Mouse (Mus musculus): ENCODE data around the gene Phlda1.

Phlda1 gene

DNA sequence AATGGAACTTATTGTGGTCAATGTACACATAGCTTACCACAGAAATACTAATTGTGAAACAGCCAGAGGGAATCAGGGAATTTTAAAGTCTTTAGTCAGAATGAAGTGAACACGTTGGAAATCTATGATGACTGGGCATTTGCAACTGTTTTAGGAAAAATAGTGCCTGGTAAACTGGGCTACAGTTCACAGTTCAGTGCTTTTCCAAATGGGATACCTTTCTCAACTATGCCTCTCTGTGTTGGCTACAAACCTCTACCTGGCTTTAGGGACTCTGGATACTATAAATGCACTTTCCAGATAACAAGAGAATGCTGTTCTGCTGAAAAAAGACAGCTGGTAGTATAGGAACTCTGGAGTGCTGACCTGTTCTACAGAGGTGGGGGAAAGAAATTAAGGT is 1.5 kb upstream of the Phlda1 start:
- DNase-seq (ENCODE audit: low read depth, low spot score): no peak

DNA sequence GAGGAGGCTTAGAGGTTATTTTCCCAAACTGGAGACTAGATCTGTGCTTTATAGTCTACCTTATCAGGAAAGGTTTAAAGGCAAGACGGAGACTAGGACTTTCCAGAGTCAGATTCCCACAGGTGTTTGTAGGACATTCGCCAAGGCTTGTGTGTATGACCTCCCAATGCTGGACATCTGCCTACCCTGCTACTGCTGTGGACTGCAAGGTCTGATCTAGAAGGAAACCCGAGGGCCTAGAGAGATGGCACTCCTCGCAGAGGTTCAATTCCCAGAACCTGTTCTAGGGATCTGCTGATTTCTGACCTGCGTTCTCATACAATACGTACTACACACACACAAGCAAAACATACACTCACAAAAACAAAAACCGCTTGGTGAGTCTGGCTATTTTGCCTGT is 680 bp upstream of the Phlda1 start:
- no peak for DNase-seq (ENCODE audit: low read depth, low spot score)

- peak; percentile 54 for DNase-seq (ENCODE audit: low read depth, low spot score)
Measured at GRCm38 (mm10) chr10:111506926-111507459, 907 bp downstream of the Phlda1 start.

GRCm38 (mm10) chr10:111507460-111508211 is 1.6 kb downstream of the Phlda1 start:
- DNase-seq (ENCODE audit: low read depth, low spot score): peak; percentile 47

DNA sequence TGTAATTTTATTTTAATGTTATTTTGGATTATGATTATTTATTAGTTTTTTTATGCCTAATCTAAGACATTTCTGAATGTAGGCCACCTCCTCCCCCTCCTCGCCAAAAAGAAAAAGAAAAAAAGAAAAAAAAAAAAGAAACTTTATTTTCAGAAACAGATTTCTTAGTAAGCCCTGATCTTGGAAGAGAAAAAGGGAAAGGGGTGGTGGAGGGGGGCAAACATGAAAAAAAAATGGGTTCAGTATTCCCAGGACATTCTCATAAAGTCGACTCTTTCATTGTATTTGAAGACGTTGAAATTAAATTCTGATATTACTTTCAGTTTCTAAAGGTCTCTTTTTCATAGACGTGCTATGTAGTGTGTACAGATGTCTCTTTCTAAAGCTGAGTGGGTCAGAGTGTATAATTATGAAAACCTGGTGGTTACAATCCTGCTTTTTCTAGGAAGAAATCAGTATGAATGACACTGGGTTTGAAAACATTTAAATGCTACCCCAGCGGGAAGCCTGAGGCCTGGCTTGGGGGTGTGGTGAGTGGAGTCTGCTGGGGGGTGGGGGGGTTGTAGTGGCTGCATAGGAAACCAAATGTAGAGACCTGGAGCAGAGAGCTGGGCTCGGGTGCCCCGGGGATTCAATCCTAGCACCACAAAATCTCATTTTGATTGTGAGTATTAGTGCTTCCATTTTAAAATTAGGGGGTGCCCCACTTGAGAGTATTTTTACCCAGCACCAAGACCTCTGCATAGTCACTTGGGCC is 2.4 kb downstream of the Phlda1 start:
- DNase-seq (ENCODE audit: low read depth, low spot score): no peak

- DNase-seq (ENCODE audit: low read depth, low spot score): no peak
Measured at GRCm38 (mm10) chr10:111509103-111509784, 3.2 kb downstream of the Phlda1 start.

DNA sequence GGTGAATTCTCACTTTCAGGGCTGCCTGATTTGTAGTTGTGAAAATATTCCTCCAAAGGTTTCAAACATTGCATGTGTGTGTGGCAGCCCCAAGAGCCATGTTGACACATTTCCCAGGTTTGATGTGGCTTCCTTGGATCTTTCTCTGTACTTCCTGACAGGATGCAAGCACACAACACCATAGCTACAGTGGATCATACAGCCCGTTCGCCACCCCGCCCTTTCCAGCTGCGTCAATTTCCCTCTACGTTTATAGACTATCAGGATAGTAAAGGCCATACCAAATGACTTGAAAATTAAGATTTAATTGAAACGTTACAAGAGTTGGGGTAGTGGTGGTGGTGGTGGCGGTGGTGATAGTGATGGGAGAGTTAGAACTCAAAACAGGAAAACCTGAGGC is 3.9 kb downstream of the Phlda1 start:
- no peak for DNase-seq (ENCODE audit: low read depth, low spot score)

- DNase-seq (ENCODE audit: low read depth, low spot score): no peak
Measured at GRCm38 (mm10) chr10:111510798-111511197, 4.7 kb downstream of the Phlda1 start.

DNA sequence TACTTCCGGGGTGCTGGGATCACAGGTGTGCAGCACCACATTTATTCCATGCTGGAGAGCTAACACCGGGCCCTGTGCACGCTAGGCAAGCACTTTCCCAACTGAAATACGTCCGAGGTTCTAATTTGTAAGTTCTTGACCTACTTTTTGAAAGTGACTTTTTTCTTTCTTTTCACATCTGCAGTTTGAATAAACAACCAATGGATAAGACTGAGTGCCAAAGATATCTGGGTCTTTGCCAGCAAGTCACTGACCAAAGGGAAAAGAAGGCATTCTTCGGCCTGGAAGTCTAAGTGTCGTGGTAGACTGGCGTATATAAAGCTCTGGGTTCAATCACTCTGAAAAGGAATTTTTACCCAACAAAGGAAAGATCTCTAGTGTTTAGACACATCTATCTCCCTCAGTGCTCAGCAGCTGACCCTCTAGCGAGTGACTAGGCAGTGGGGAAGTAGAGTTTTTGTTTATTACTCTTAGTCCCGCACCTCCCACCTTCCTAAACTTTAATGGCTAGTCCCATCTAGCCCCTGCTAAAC is 6.0 kb downstream of the Phlda1 start:
- no peak for DNase-seq (ENCODE audit: low read depth, low spot score)

DNA sequence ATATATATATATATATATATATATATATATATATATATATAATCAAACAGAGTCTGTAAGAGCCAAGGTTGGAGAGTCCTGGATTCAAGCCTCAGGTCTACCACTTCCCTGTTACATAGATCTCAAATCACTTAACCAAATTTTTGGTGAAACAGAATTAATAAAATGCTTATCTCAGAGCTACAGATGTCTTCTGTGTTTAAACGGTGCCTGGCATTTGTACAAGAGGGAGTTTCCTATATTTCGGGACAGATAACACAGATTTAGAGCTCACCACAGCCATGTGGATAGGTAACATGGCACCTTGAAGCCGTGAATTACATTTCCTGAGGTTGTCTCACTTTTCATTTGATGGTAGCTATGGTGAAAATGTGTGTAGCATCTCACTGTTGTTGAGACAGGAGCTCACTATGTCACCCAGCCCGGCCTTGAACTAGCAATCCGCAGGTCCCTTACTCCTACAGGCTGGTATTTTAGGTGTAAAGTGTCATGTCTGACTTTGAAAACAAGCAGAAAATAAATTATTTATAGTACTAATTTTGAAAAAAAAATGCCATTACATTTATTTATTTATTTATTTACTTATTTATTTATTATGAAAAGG is 8.3 kb downstream of the Phlda1 start:
- DNase-seq (ENCODE audit: low read depth, low spot score): no peak

DNA sequence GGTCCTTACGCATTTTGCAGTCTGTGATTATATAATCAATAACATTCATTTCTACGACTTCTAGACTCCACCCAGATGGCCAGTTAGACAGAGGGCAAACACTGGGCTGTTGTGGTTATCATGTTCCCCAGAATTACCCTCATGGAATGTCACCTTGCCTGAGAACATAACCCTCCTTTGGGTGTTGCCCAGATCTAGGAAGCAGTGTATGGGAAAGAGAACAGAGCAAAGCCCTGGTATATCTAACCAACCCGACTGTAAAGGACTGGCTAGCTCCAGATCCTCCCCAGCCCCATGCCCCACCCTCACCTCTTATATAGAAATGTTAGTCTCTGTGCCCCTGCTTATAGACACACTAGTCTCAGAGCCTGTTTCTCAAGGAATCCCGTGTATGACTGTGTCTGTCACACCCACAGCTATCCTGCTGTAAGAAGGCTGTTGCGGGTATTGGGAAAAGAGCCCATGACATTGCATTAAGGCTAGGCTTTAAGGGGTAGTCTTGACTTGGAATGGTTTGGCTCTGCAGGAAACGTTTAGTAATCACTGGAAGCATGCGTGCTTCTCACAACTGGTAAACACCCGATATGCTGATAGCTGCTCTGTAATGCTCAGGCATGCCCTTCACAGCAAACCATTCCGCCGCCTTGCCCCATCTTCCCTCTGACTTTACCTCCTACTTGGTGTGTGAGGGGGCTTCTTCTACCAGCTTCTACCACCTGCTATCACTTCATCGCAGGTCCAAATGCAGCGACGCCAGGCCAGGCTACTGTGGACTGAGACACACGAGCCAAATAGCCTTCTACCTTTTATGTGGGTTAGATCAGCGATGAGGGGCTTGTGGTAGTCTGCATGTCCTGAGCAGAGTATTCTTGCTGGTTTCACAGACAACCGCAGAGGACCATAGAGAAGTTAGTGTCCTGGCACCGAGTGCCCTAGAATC is 9.3 kb downstream of the Phlda1 start:
- no peak for DNase-seq (ENCODE audit: low read depth, low spot score)

GRCm38 (mm10) chr10:111516172-111516588 is 10.1 kb downstream of the Phlda1 start:
- no peak for DNase-seq (ENCODE audit: low read depth, low spot score)

DNA sequence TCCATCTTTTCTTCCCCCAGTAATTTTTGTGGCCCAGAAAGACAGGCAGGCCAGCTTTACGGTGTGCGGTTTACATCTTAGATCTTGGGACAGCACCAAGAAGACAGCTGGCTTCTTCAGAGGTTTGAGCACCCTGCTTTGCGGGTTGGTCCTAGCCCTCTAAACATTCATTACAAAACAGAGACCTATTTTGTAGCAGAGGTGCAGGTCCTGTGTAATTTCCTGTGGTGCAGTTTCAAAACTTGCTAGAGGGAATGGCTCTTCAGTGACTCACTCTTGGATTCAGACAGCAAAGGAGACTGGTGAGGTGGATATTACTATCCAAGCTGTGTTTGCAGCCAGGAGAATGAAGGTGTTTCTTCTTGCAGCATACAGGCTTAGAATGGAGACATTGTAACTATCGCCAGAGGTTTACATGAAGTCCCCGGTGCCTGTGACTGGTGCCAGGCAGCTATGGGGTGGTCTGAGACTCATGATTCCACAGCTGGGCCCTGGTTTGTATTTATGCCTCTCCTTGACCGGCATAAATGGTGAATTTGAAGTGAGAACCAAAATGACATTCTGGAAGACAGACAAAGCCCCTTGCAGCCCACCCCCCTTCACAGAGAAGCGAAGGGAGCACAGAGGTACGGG is 10.8 kb downstream of the Phlda1 start:
- no peak for DNase-seq (ENCODE audit: low read depth, low spot score)

GRCm38 (mm10) chr10:111518350-111518749 is 12.3 kb downstream of the Phlda1 start:
- DNase-seq (ENCODE audit: low read depth, low spot score): no peak

- DNase-seq (ENCODE audit: low read depth, low spot score): no peak
Measured at GRCm38 (mm10) chr10:111519620-111520370, 13.7 kb downstream of the Phlda1 start.

DNA sequence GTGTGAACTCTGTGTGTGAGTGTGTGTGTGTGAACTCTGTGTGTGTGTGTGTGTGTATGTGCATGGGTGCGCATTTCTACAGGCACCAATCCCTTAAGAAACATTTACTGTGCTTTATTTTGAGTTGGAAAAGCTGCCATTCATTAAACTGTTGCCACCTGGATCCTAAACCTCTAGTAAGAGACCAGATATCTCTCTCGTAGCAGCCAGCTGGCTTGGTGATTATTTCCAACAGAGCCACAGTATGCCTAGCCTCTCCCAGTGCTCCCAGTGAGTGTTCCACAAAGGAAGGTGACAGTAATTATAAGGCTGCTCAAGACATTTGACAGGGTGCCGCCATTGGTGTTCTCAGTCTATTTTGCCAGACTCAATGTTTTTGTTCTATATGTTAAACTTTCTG is 14.5 kb downstream of the Phlda1 start:
- no peak for DNase-seq (ENCODE audit: low read depth, low spot score)

DNA sequence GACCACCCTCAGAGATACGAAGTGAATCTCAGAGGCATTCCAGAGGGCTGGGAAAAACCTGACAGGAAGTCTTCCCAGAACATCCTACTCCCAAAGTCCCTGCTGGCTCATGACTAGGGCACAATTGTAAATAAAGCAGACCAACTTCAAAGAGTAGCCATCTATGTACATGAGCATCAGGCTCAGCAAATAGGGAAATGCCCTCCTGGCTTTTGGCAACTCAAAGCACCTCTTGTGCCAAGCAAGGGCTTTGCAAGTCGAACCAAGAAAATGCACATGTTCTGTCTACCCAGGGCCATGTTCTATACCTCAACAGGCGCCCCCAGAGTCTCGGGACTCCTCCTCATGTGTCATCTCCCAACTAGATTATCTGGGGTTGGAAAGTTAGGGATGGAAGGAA is 15.6 kb downstream of the Phlda1 start:
- no peak for DNase-seq (ENCODE audit: low read depth, low spot score)

GRCm38 (mm10) chr10:111522230-111522629 is 16.1 kb downstream of the Phlda1 start:
- DNase-seq (ENCODE audit: low read depth, low spot score): no peak

DNA sequence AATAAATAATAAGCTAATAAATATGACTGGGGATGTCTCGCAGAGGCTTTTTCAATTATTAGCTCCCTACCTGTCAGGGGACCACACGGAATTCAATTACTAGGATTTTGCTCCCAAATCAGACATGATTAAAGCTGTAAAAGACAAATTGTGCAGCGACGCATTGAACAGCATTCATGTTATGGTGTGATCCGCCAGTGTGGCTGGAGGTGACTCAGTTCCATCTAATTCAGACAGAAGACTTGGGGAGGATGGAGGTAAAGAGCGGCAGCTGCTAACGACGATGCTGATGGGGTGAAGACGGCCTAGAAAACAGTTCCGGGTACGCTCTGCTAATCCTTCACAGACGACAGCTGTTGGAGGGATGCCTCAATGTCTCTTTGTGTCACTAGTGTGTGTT is 17.8 kb downstream of the Phlda1 start:
- no peak for DNase-seq (ENCODE audit: low read depth, low spot score)

All from mesoderm, embryonic 11.5 days (tissue).